Mouse (Mus musculus): Measurements from ENCODE around the gene Ica1. TPM values are rescaled to one million over a fixed set of nuclear protein-coding genes. Genes with fewer than 3 reads are reported as not detected.
A peak's percentile ranks its signal among the peaks of the same experiment; 100 is the strongest.

Ica1 gene
- polyA plus RNA-seq (2015; fragmentation: Nextera tagmentation; extraction: Ambion mirVana) = 46.5 and 50.6 TPM in 2 replicates

GRCm38 (mm10) chr6:8778296-8778649 lies at the start of gene Ica1:
Ica1 (minus strand) TSS chr6:8778488.
- Histone ChIP-seq H3K4me1 (ENCODE audit: insufficient read depth, low read depth, low read length) (peaks cover 6% of the 10 kb centered on the region; the same call in 1 of the 2 replicates), H3K36me3 (ENCODE audit: insufficient read depth, low read length) (no peaks in the 10 kb centered on the region), H3K4me3 (ENCODE audit: low read depth, low read length) (peak within 1 kb of the TSS; percentile 73), H3K9ac (replicated peaks; ENCODE audit: low read depth) (peak within 1 kb of the TSS; percentile 48), H3K9me3 (ENCODE audit: low read length) (no peaks in the 10 kb centered on the region), H3K4me2 (replicated peaks; ENCODE audit: low read depth, low read length) (peak within 1 kb of the TSS; percentile 96), H3K27ac (ENCODE audit: low read length) (peak within 1 kb of the TSS; percentile 77), H3K27me3 (replicated peaks; ENCODE audit: insufficient read depth, low read length) (no peaks in the 10 kb centered on the region)
- ATAC-seq (peak; percentile 78), DNase-seq (ENCODE audit: low spot score) (peak; percentile 65)
- 3% methylated on average over 12 of the region's 16 CpGs for WGBS
- TF ChIP-seq CTCF (IDR thresholded peaks at IDR 0.05) (no peak), EP300 (IDR thresholded peaks at IDR 0.05) (no peak)

DNA sequence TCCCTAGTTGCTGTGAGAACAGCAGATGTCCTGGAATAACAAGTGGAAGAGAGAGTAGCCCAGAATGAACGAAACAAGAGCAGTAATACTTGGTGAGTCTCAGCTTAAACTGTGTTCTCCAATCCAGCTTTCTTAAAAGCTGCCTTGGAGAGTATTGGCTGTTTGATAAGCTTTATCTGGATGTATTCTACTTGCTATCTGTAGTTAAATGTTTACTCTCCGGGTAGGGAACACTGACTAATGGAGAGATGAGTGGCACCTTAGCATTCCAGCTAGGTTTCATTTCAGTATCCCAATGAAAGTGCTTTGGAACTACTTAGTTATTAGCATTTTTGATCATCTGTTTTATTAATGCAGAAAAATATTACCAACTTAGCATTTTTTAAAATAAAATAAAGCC lies 41.6 kb upstream of the Ica1 start:
- DNase-seq (ENCODE audit: low spot score) (no peak), ATAC-seq (no peak)
- Histone ChIP-seq H3K4me2 (replicated peaks; ENCODE audit: low read depth, low read length) (no peak overlapping the region), H3K27me3 (replicated peaks; ENCODE audit: insufficient read depth, low read length) (no peaks in the 10 kb centered on the region), H3K4me1 (ENCODE audit: insufficient read depth, low read depth, low read length) (no peaks in the 10 kb centered on the region), H3K36me3 (ENCODE audit: insufficient read depth, low read length) (no peaks in the 10 kb centered on the region), H3K9me3 (ENCODE audit: low read length) (no peaks in the 10 kb centered on the region), H3K27ac (ENCODE audit: low read length) (no peak overlapping the region), H3K9ac (replicated peaks; ENCODE audit: low read depth) (no peak overlapping the region), H3K4me3 (ENCODE audit: low read depth, low read length) (no peak overlapping the region)
- WGBS = 42% methylated on average over 2 of the region's 2 CpGs
- TF ChIP-seq EP300 (IDR thresholded peaks at IDR 0.05) (no peak), CTCF (IDR thresholded peaks at IDR 0.05) (no peak)

GRCm38 (mm10) chr6:8814332-8815002 lies 36.2 kb upstream of the Ica1 start:
- H3K4me1 ChIP-seq (ENCODE audit: insufficient read depth, low read depth, low read length) = no peaks in the 10 kb centered on the region
- 46% methylated on average over 6 of the region's 6 CpGs for WGBS
- no peaks in the 10 kb centered on the region for H3K36me3 ChIP-seq (ENCODE audit: insufficient read depth, low read length)
- DNase-seq (ENCODE audit: low spot score) (peak; percentile 22), ATAC-seq (no peak)
- H3K9ac ChIP-seq (replicated peaks; ENCODE audit: low read depth) = no peak overlapping the region
- TF ChIP-seq CTCF (IDR thresholded peaks at IDR 0.05) = no peak
- TF ChIP-seq EP300 (IDR thresholded peaks at IDR 0.05) = no peak
- no peak overlapping the region for H3K4me3 ChIP-seq (ENCODE audit: low read depth, low read length)
- no peaks in the 10 kb centered on the region for H3K27me3 ChIP-seq (replicated peaks; ENCODE audit: insufficient read depth, low read length)
- no peak overlapping the region for H3K27ac ChIP-seq (ENCODE audit: low read length)
- no peaks in the 10 kb centered on the region for H3K9me3 ChIP-seq (ENCODE audit: low read length)
- H3K4me2 ChIP-seq (replicated peaks; ENCODE audit: low read depth, low read length) = no peak overlapping the region

DNA sequence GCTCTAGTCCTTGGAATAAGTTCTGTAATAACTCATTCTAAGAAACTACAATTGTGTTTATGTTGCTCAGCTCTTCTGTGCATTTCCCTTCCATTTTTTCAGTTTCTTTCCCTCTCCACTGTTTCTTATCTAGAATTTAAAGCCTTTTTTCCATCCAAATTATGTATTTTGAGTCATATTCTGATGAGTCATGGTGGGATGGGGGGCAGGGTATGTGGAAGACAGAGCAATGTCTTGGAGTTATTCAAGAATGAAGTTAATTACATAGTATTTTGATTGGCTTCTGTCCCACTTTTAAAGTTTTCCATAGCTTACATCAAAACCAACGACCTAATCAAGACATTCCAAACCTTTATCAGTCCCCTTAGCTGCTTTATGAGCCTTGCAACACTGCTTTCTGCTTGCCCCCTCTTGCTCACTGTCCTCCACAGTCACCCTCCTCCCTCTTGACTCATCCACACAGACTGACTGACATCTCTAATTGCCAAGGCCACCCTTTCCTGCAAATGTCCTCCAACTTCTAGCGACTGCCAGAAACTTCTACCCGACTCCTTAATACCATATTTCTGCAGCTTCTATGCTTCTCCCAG lies 24.4 kb upstream of the Ica1 start:
- no peaks in the 10 kb centered on the region for H3K27me3 ChIP-seq (replicated peaks; ENCODE audit: insufficient read depth, low read length)
- 48% methylated on average over 3 of the region's 3 CpGs for WGBS
- H3K36me3 ChIP-seq (ENCODE audit: insufficient read depth, low read length) = no peaks in the 10 kb centered on the region
- DNase-seq (ENCODE audit: low spot score) = no peak
- TF ChIP-seq CTCF (IDR thresholded peaks at IDR 0.05) (no peak), EP300 (IDR thresholded peaks at IDR 0.05) (no peak)
- no peak overlapping the region for H3K27ac ChIP-seq (ENCODE audit: low read length)
- no peak overlapping the region for H3K9ac ChIP-seq (replicated peaks; ENCODE audit: low read depth)
- H3K4me2 ChIP-seq (replicated peaks; ENCODE audit: low read depth, low read length) = no peak overlapping the region
- no peak overlapping the region for H3K4me3 ChIP-seq (ENCODE audit: low read depth, low read length)
- no peaks in the 10 kb centered on the region for H3K4me1 ChIP-seq (ENCODE audit: insufficient read depth, low read depth, low read length)
- no peak for ATAC-seq
- no peaks in the 10 kb centered on the region for H3K9me3 ChIP-seq (ENCODE audit: low read length)

DNA sequence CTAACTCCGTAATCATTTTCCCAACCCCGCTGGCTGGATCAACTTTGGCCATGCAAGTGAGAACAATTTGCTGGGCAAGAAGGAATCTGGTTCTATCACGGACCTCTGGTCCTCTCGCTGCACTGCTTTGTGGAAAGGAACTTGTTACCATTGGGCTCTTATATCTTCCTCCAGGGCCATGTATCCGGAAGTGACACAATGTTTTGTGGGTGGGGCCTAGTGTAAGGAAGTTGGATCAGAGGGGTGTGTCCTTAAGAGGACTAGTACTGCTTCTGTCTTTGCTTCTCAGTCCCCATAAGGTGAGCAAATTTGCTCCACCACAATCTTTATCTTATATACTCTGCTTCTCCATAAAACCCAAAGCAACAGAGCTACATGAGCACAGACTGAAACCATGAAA lies 14.1 kb upstream of the Ica1 start:
- no peak overlapping the region for H3K27ac ChIP-seq (ENCODE audit: low read length)
- WGBS = 89% methylated on average over 5 of the region's 5 CpGs
- H3K9me3 ChIP-seq (ENCODE audit: low read length) = no peaks in the 10 kb centered on the region
- H3K27me3 ChIP-seq (replicated peaks; ENCODE audit: insufficient read depth, low read length) = no peaks in the 10 kb centered on the region
- no peak overlapping the region for H3K9ac ChIP-seq (replicated peaks; ENCODE audit: low read depth)
- no peak overlapping the region for H3K4me2 ChIP-seq (replicated peaks; ENCODE audit: low read depth, low read length)
- no peak for DNase-seq (ENCODE audit: low spot score)
- TF ChIP-seq CTCF (IDR thresholded peaks at IDR 0.05) = no peak
- no peak for TF ChIP-seq EP300 (IDR thresholded peaks at IDR 0.05)
- no peak overlapping the region for H3K4me3 ChIP-seq (ENCODE audit: low read depth, low read length)
- ATAC-seq = no peak
- no peaks in the 10 kb centered on the region for H3K36me3 ChIP-seq (ENCODE audit: insufficient read depth, low read length)
- no peaks in the 10 kb centered on the region for H3K4me1 ChIP-seq (ENCODE audit: insufficient read depth, low read depth, low read length)

- H3K4me2 ChIP-seq (replicated peaks; ENCODE audit: low read depth, low read length) = no peak overlapping the region
- no peaks in the 10 kb centered on the region for H3K9me3 ChIP-seq (ENCODE audit: low read length)
- H3K9ac ChIP-seq (replicated peaks; ENCODE audit: low read depth) = no peak overlapping the region
- no peaks in the 10 kb centered on the region for H3K36me3 ChIP-seq (ENCODE audit: insufficient read depth, low read length)
- ATAC-seq = no peak
- TF ChIP-seq EP300 (IDR thresholded peaks at IDR 0.05) = no peak
- TF ChIP-seq CTCF (IDR thresholded peaks at IDR 0.05) = no peak
- H3K27me3 ChIP-seq (replicated peaks; ENCODE audit: insufficient read depth, low read length) = no peaks in the 10 kb centered on the region
- no peaks in the 10 kb centered on the region for H3K4me1 ChIP-seq (ENCODE audit: insufficient read depth, low read depth, low read length)
- 88% methylated on average over 3 of the region's 3 CpGs for WGBS
- H3K4me3 ChIP-seq (ENCODE audit: low read depth, low read length) = no peak overlapping the region
- no peak overlapping the region for H3K27ac ChIP-seq (ENCODE audit: low read length)
- no peak for DNase-seq (ENCODE audit: low spot score)
Measured at GRCm38 (mm10) chr6:8791781-8792180, 13.5 kb upstream of the Ica1 start.
